Mouse (Mus musculus) E14TG2a.4 (cell line): ENCODE results near the gene Plekhh1.

Experiments
- CTCF ChIP-seq: conservative IDR thresholded peaks from 2 replicates; pipeline ENCODE4 v1.5.1; 2014; ENCODE audit warnings: low read length
- NANOG ChIP-seq: IDR thresholded peaks from 2 replicates; pipeline ENCODE4 v1.6.1; 2014; ENCODE audit warnings: borderline replicate concordance, low read length, mixed read lengths

GRCm38 (mm10) chr12:79059573-79059972, 30.6 kb downstream of the Plekhh1 start:
- TF ChIP-seq CTCF, result no peak
- no peak for TF ChIP-seq NANOG
